Mouse (Mus musculus) MEL (cell line): ENCODE data around the gene 6330409D20Rik. TPM values are rescaled to one million over a fixed set of nuclear protein-coding genes. Genes with fewer than 3 reads are reported as not detected.

Experiments
- DNase-seq: peaks from one replicate; pipeline ENCODE4 v3.0.0; 2011; ENCODE audit warnings: low read depth, low spot score
- H3K27ac ChIP-seq: 2 replicates; pipeline ENCODE4 v1.5.1; 2012; ENCODE audit warnings: low read depth, mild to moderate bottlenecking, control low read depth, low read length, moderate library complexity; ENCODE audit not compliant: control insufficient read depth
- H3K27me3 ChIP-seq, 2 experiments: fragments of 150-350 bp in 1 of 2; sonication (generic) in 1 of 2; 2 replicates each; pipeline ENCODE4 v1.6.1; 2012; ENCODE audit warnings: low read length in 2 of 2, mild to moderate bottlenecking in 2 of 2, improper control_type of control experiment in 1 of 2, moderate library complexity in 1 of 2; ENCODE audit not compliant: insufficient read depth in 2 of 2, control insufficient read depth in 1 of 2
- H3K36me3 ChIP-seq, 2 experiments: 2 replicates each; pipeline ENCODE4 v1.6.1; 2012 to 2014; ENCODE audit warnings: low read length in 2 of 2, improper control_type of control experiment in 1 of 2, inconsistent platforms in 1 of 2, mild to moderate bottlenecking in 1 of 2; ENCODE audit not compliant: insufficient read depth in 2 of 2, control insufficient read depth in 1 of 2
- H3K4me1 ChIP-seq, 2 experiments: fragments of 150-350 bp in 1 of 2; sonication (generic) in 1 of 2; 2 replicates each; pipeline ENCODE4 v1.6.1; 2012; ENCODE audit warnings: low read length in 2 of 2, improper control_type of control experiment in 1 of 2, mild to moderate bottlenecking in 1 of 2; ENCODE audit not compliant: insufficient read depth in 2 of 2, control insufficient read depth in 1 of 2
- H3K4me3 ChIP-seq, 2 experiments: fragments of 150-350 bp in 1 of 2; sonication (generic) in 1 of 2; 2 replicates each; pipeline ENCODE4 v1.5.1; 2012; ENCODE audit warnings: low read depth in 2 of 2, low read length in 2 of 2, mild to moderate bottlenecking in 2 of 2, moderate library complexity in 2 of 2, control low read depth in 1 of 2, improper control_type of control experiment in 1 of 2; ENCODE audit not compliant: control insufficient read depth in 1 of 2, insufficient read depth in 1 of 2
- H3K79me2 ChIP-seq: 2 replicates; pipeline ENCODE4 v1.6.1; 2012; ENCODE audit warnings: mild to moderate bottlenecking, low read length, moderate library complexity; ENCODE audit not compliant: control insufficient read depth, poor library complexity, insufficient read depth
- H3K9ac ChIP-seq: 2 replicates; pipeline ENCODE4 v1.6.1; 2012; ENCODE audit warnings: low read depth, mild to moderate bottlenecking, control low read depth, low read length, moderate library complexity; ENCODE audit not compliant: control insufficient read depth, poor library complexity, severe bottlenecking
- H3K9me3 ChIP-seq: fragments of 150-350 bp; sonication (generic); replicated peaks from 2 replicates; pipeline ENCODE4 v1.6.1; 2012; ENCODE audit warnings: mild to moderate bottlenecking, low read length, improper control_type of control experiment, moderate library complexity; ENCODE audit not compliant: insufficient read depth
- CHD1 ChIP-seq: IDR thresholded peaks from 2 replicates; pipeline ENCODE4 v1.6.1; 2012; ENCODE audit warnings: low read depth, mild to moderate bottlenecking, inconsistent platforms, low read length, improper control_type of control experiment
- CHD2 ChIP-seq: IDR thresholded peaks from 2 replicates; pipeline ENCODE4 v1.6.1; 2011; ENCODE audit warnings: low read length, improper control_type of control experiment
- E2F4 ChIP-seq: IDR thresholded peaks from 2 replicates; pipeline ENCODE4 v1.6.1; 2011; ENCODE audit warnings: low read depth, low read length, improper control_type of control experiment, borderline replicate concordance
- ELF1 ChIP-seq: IDR thresholded peaks from 2 replicates; pipeline ENCODE4 v1.6.1; 2014; ENCODE audit warnings: low read depth, mild to moderate bottlenecking, inconsistent platforms, low read length, improper control_type of control experiment, moderate library complexity
- ETS1 ChIP-seq: IDR thresholded peaks from 2 replicates; pipeline ENCODE4 v1.6.1; 2012; ENCODE audit warnings: low read depth, mild to moderate bottlenecking, inconsistent platforms, low read length, improper control_type of control experiment, moderate library complexity
- GABPA ChIP-seq: IDR thresholded peaks from 2 replicates; pipeline ENCODE4 v1.6.1; 2012; ENCODE audit warnings: low read depth, mild to moderate bottlenecking, inconsistent platforms, low read length, improper control_type of control experiment, moderate library complexity
- KAT2A ChIP-seq: conservative IDR thresholded peaks from 2 replicates; pipeline ENCODE4 v1.6.1; 2012; ENCODE audit warnings: low read depth, low read length, improper control_type of control experiment, inconsistent platforms
- MAX ChIP-seq: IDR thresholded peaks from 2 replicates; pipeline ENCODE4 v1.6.1; 2011; ENCODE audit warnings: low read length, improper control_type of control experiment
- MEF2A ChIP-seq: IDR thresholded peaks from 2 replicates; pipeline ENCODE4 v1.6.1; 2014; ENCODE audit warnings: low read depth, mild to moderate bottlenecking, inconsistent platforms, low read length, improper control_type of control experiment; ENCODE audit not compliant: poor library complexity, insufficient replicate concordance, severe bottlenecking; ENCODE audit errors: extremely low read depth
- MYB ChIP-seq: IDR thresholded peaks from 2 replicates; pipeline ENCODE4 v1.6.1; 2011; ENCODE audit warnings: mild to moderate bottlenecking, low read depth, low read length, improper control_type of control experiment
- MYC ChIP-seq: IDR thresholded peaks from 2 replicates; pipeline ENCODE4 v1.6.1; 2011; ENCODE audit warnings: low read depth, mild to moderate bottlenecking, low read length, improper control_type of control experiment, moderate library complexity
- NELFE ChIP-seq: IDR thresholded peaks from 2 replicates; pipeline ENCODE4 v1.6.1; 2011; ENCODE audit warnings: low read depth, low read length, improper control_type of control experiment
- POLR2AphosphoS5 ChIP-seq: IDR thresholded peaks from 2 replicates; pipeline ENCODE4 v1.6.1; 2012; ENCODE audit warnings: low read depth, borderline replicate concordance, mild to moderate bottlenecking, inconsistent platforms, low read length, moderate library complexity, mixed read lengths
- SIN3A ChIP-seq: IDR thresholded peaks from 2 replicates; pipeline ENCODE4 v1.6.1; 2012; ENCODE audit warnings: low read length, improper control_type of control experiment, inconsistent platforms
- TCF12 ChIP-seq: IDR thresholded peaks from 2 replicates; pipeline ENCODE4 v1.6.1; 2014; ENCODE audit warnings: low read depth, mild to moderate bottlenecking, inconsistent platforms, low read length, improper control_type of control experiment, moderate library complexity
- ZC3H11A ChIP-seq: IDR thresholded peaks from 2 replicates; pipeline ENCODE4 v1.6.1; 2012; ENCODE audit warnings: low read depth, mild to moderate bottlenecking, inconsistent platforms, low read length, improper control_type of control experiment
- ZKSCAN1 ChIP-seq: IDR thresholded peaks from 2 replicates; pipeline ENCODE4 v1.6.1; 2012; ENCODE audit warnings: low read depth, mild to moderate bottlenecking, inconsistent platforms, low read length, improper control_type of control experiment, moderate library complexity
- ZMIZ1 ChIP-seq: IDR thresholded peaks from 2 replicates; pipeline ENCODE4 v1.6.1; 2012; ENCODE audit warnings: low read depth, mild to moderate bottlenecking, inconsistent platforms, low read length, improper control_type of control experiment, moderate library complexity
- ZNF384 ChIP-seq: IDR thresholded peaks from 2 replicates; pipeline ENCODE4 v1.6.1; 2012; ENCODE audit warnings: low read depth, mild to moderate bottlenecking, inconsistent platforms, low read length, improper control_type of control experiment
- polyA plus RNA-seq, 2 experiments: library from polyadenylated mRNA; stranded (reverse) in 1 of 2; unstranded in 1 of 2; fragments of >175 nt in 1 of 2; fragments of >200 nt in 1 of 2; gene quantifications; 2 replicates each; pipeline versions ENCODE4 v1.2.1 to v1.2.4; 2012; ENCODE audit warnings: low replicate concordance in 2 of 2, low read depth in 1 of 2; ENCODE audit not compliant: insufficient read length in 2 of 2, insufficient read depth in 1 of 2, missing spikeins in 1 of 2
- total RNA-seq: library from RNA; depleted of rRNA; stranded (reverse); fragments of 300-350 nt; gene quantifications from 2 replicates; pipeline ENCODE4 v1.2.3, GENCODE M21; 2012

6330409D20Rik gene
- total and polyA plus RNA-seq, 3 experiments = not detected

DNA sequence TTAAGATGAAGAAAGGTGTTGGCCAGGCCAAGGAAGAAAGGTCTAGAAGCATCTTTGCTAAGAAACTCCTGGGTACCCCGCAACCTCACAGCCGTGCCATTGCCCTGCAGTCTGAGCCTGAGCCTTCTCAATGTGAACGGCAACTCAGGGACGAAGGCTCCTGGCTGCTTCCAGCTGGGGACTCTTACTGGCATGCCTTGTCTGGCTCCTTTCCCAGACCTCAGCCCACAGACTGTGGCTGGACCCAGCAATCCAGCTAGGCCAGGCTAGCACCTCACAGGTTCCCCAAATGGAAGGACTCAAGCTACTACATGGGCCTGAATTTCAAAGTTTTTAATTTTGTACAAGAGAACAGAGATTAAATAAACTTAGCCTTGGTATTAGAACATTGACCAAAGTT, 21.0 kb upstream of the 6330409D20Rik start:
- Histone ChIP-seq H3K36me3 (peaks cover 0 to 2% of the 10 kb centered on the region in 2 experiments; a peak in 2 of 4 replicates), H3K27me3 (no peaks in the 10 kb centered on the region), H3K4me3 (no peak overlapping the region), H3K27ac (no peak overlapping the region), H3K9me3 (no peaks in the 10 kb centered on the region), H3K79me2 (peaks cover 2% of the 10 kb centered on the region; the same call in 1 of the 2 replicates)
- DNase-seq = no peak
- TF ChIP-seq ZMIZ1 (no peak), ZNF384 (no peak), GABPA (no peak), ZC3H11A (no peak), MYB (no peak), TCF12 (no peak), MEF2A (no peak)
- TF ChIP-seq, all 39 proteins: peak for 0
- no peak overlapping the region for H3K9ac ChIP-seq
- H3K4me1 ChIP-seq = no peaks in the 10 kb centered on the region; a peak in 1 of 4 replicates

DNA sequence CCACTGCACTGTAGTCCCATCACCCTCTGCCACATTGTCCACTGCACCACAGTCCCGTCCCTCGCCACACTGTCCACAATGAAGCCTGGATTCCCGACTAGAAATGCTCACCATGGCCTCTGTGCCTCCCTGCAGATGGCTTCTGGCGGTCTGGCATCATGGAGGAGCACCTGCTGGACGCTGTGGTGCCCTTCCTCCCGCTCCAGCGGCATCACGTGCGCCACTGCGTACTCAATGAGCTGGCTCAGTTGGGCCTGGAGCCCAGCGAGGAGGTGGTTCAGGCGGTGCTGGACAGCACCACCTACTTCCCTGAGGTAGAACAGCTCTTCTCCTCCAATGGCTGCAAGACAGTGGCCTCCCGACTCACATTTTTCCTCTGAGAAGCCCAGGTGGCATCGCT, 20.5 kb upstream of the 6330409D20Rik start:
- no peak for TF ChIP-seq SIN3A
- TF ChIP-seq ETS1 = no peak
- no peak for TF ChIP-seq KAT2A
- no peak for TF ChIP-seq NELFE
- no peak for TF ChIP-seq MYC
- no peak for TF ChIP-seq CHD2
- no peak for TF ChIP-seq MAX
- TF ChIP-seq, all 39 proteins: peak for 0
- no peaks in the 10 kb centered on the region for H3K9me3 ChIP-seq
- H3K36me3 ChIP-seq = peaks cover 0 to 4% of the 10 kb centered on the region in 2 experiments; a peak in 2 of 4 replicates
- no peak overlapping the region for H3K4me3 ChIP-seq
- H3K4me1 ChIP-seq = no peaks in the 10 kb centered on the region; a peak in 1 of 4 replicates
- peaks cover 2% of the 10 kb centered on the region; the same call in 1 of the 2 replicates for H3K79me2 ChIP-seq
- H3K27ac ChIP-seq = no peak overlapping the region
- H3K27me3 ChIP-seq = no peaks in the 10 kb centered on the region
- no peak overlapping the region for H3K9ac ChIP-seq
- no peak for DNase-seq

DNA sequence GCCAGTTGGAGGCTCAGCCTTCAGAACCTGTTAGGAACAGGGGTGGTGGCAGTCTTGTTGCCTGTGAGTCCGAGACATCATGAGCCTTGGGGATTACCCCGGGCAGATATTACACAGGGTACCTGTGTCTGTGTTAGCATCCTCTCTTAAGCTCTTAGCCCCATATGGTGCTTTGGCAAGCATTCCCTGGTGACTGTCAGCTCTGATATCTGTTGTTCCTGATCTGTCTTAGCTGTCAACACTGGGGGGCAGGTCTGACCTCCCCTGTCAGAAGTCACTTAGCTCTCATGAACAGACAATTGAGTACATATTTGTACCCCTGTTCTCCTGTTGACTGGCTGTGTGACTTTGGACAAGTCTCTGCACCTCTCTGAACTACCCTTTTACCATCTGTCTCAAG, 18.2 kb upstream of the 6330409D20Rik start:
- Histone ChIP-seq H3K27me3 (no peaks in the 10 kb centered on the region), H3K9ac (no peak overlapping the region), H3K4me1 (no peaks in the 10 kb centered on the region; a peak in 1 of 4 replicates), H3K36me3 (peaks cover 0 to 4% of the 10 kb centered on the region in 2 experiments; a peak in 2 of 4 replicates), H3K4me3 (no peak overlapping the region), H3K27ac (no peak overlapping the region), H3K79me2 (peaks cover 2% of the 10 kb centered on the region; the same call in 1 of the 2 replicates), H3K9me3 (no peaks in the 10 kb centered on the region)
- DNase-seq = no peak
- TF ChIP-seq ZKSCAN1 = no peak
- TF ChIP-seq POLR2AphosphoS5 = no peak
- no peak for TF ChIP-seq KAT2A
- no peak for TF ChIP-seq E2F4
- TF ChIP-seq CHD1 = no peak
- no peak for TF ChIP-seq ELF1
